Mouse (Mus musculus) v-Abl transformed pro-B cells (cell line): ENCODE measurements around the gene Hivep1.

ENCODE experiments used
- in situ Hi-C, 2 experiments: fragments of 400-800 bp; cut with MboI; formaldehyde crosslinking; loops; one replicate each; pipeline ENCODE4 v1.15.1; 2025; ENCODE audit not compliant: unreplicated experiment in 2 of 2

The Hivep1 gene

DNA sequence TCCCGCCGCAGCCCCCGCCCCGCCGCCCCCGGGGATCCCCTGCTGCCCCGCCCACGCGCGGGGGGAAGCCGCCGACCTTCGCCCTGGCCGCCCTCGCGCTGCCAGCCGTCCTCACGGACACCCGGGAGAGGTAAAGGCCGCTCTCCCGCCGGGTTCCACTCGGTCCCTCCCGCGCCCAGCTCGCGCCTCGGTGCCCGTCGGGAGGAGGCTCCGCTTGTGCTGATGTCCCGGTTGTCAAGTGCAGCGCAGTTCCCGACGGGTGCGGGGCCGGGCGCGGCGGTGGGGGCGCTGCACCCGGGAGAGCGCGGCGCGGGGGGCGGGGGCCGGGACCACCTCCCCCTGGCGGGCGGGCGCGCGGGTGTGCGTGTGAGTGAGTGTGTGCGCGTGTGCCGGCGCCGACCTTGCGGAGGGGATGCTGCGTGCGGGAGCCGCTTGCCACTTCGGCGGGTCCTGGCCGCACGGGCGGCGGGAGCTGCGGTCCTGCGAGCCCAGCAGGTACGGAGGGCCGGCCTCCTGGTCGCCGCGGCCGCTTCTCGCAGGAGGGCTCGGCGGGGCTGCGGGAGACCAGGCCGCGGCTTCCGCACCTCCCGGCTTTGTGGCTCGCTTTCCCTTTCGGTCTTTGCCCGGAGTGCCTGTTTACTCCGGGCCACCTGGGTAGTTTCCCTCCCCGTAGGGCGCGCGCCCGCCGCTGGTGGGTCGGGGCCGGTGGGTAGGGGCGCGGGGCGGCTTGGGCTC lies at the start of gene Hivep1:
Gene Hivep1 (plus strand): TSS at position 61 of the 735 bp plus-strand sequence.
- in situ Hi-C loops, result no loop called here

DNA sequence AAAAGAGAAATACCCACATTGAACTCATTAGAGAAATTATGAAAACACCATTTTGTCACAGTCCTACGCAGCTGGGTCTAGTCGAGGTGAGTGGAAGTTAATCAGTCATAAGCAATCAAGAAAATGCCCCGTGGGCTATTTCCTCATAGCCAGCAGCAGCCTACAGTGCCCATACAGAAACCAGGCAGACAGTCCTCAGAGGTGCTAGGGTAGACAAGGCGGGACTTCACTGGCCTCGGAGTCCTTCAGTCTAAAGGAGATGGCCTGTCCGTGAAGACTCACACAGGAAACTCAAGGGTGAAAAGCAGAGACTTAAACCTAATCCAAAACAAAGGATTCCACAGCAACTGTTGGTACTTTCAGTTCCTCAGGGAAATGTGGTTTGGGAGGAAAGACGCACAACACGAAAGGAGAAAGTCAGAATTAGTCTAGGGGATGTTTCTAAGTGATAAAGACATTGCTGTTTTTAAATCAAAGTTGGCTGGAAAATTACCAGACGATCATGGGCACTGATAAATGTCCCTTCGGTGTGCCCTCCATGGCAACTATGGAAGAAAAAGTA lies 36.3 kb upstream of the Hivep1 start:
- in situ Hi-C loops, result no loop called here

DNA sequence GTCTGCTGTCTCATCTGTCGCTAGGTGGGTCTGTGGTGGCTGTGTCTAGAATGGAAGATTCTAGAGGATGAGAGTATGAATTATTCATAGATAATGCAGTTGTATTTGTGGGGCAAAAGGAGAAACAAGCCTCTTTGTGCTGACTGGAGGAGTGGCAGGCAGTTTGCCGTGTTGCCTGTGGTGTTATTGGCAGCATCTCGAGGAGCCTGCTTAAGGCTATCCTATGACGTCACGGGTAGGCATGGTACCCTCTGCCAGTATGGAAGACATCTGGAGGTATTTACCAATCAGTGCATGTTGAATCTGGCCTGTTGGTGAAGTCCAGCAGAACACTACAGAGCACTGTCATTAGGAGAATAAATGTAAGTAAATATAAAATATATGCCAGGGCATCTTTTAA lies 35.6 kb upstream of the Hivep1 start:
- in situ Hi-C loops, result no loop called here

DNA sequence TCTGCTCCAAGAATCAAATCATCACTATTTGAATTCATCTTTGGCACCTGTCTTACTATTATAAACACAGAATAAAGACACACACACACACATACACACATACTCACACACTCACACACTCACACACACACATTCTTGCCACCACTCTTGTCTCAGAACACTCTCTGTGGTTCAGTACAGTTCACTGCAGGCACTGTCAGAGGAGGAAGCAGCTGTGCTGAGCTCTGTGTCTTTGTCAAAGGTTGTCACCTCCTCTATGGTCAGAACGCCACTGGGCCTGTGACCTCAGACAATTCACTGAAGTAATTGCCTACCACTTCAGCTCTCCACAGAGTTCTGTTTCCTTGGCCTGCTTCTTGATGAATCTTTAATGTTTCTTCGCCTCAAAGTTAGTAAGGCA lies 33.5 kb upstream of the Hivep1 start:
- in situ Hi-C loops, result no loop called here

DNA sequence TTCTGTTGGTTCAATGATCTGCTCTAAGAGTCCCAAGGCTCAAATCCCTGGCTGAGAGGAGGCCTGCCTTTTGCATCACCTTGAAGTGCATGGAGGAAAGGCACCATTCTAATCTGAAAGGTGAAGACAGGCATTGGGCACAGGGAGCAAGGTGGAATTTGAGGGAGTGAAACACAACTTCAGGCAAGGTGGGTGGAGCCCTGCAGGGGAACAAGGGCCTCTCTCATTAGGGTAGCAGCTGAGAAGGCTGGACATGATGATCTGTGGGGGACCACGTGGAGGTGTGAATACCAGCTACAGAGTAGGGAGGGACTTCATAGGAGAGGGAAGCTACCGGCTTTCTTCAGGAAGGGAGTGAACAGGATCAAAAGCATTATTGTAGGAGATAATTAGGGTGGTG lies 10.6 kb upstream of the Hivep1 start:
- in situ Hi-C loops, result loop anchor here in 1 of 2 experiments (10.0 kb wide), 1 partner anchor 204 kb away; no protein-coding TSS in a partner anchor

DNA sequence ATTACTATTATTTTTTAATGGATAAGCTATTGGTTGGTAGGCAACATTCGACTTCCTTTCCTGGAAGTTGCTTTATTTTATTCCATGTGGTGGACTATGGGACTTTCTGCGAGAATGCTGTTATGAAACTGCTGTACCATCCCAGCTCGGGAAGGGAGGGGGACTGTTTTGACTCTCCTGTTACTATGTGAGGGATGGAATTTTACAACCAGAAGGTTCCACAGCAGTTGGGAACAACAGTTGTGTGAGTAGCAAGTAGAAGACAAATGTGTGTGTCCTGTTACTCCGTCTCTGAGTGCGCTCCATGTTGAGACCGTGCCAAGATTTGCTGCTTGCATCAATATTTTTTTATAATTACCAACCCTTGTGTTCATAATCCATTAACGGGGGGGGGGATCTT lies 8.4 kb upstream of the Hivep1 start:
- in situ Hi-C loops, result loop anchor here in 1 of 2 experiments (10.0 kb wide), 1 partner anchor 201 kb away; no protein-coding TSS in a partner anchor

DNA sequence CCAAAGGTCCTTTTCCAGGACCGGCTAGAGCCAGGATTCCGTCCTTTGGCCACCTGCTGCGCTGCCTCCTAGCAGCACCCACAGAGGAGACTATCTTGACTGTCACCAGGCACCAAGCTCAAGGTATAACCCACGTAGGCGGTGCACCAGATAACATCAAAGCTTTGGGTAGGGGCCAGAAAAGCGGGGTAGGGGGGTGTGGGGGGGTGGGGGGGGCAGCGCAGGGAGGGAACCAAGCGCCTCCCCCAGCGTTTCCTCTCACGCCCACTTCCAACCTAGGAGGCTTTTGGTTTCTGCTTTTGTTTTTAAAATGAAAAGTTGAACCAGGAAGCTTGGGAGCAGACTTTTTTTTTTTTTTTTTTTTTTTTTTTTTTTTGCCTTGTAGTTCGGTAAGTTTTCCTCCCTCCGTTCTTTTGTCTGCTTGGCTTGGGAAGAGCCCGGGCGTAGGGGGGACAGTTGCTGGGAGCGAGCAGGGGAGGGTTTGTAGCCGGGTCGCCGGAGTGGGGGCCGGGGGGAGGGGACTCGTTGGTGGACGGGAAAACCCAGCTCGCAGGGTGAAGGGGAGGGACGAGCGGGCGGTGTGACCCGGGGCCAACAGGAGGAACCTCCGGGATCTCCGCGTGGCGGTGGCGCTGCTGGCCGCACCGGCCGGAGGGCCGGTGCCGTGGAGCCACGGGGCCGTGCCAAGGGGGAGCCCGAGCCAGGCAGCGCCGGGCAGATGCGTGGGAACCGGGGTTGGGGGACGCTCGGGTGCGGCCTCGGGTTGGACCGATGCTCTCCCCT lies 2.6 kb upstream of the Hivep1 start:
- in situ Hi-C loops, result loop anchor here in 1 of 2 experiments (10.0 kb wide), 1 partner anchor 196 kb away; no protein-coding TSS in a partner anchor

DNA sequence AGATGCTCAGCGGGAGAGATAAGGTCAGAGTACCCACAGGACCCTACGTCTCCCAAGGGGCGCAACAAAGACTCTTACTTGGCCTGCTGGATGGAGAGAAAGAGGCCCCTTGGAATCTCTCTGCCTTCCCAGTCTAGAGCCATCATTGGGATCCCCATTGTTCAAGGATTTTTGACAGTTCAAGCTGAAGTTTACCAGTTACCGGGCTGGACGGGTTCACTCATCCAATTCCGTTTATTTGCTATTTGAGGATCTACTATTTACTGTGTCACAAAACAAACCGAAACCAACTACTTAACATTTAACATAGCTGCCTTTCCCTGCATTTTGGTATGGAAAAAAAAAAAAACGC lies 2.1 kb upstream of the Hivep1 start:
- in situ Hi-C loops, result loop anchor here in 1 of 2 experiments (10.0 kb wide), 1 partner anchor 195 kb away; no protein-coding TSS in a partner anchor

DNA sequence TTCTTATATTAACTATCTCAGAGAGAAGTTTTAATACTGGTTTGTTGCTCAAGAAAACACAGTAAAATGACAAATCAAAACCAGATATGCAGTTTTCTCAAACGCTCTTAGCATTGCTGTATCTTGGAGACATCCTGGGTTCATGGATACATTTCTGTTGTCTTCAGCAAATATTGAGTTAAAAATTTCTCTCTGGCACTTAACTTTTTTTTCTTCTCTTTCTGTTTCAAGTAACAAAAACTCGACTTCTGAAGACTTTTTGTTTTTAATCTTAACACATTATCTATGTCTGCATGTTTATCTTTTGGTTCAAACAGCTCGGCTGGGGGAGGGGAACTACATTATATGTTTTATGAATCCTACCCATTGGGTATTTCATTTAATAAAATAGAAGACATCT lies 1.7 kb upstream of the Hivep1 start:
- in situ Hi-C loops, result no loop called here

DNA sequence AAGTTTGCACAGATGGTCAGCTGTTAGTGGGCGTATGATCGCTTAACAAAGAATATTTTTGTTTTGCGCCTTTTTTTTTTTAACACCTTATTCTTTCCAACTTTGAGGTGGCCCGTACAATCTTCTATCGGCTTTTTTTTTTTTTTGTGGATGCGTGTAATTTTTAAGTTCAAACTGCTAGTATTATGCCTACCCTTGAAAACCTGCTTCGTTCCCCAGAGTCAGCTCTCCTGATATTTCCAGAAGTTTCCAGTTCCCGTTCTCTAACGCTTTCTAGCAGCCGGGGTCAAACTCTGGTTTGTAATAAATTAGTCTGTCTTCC lies 980 bp upstream of the Hivep1 start:
- in situ Hi-C loops, result no loop called here

DNA sequence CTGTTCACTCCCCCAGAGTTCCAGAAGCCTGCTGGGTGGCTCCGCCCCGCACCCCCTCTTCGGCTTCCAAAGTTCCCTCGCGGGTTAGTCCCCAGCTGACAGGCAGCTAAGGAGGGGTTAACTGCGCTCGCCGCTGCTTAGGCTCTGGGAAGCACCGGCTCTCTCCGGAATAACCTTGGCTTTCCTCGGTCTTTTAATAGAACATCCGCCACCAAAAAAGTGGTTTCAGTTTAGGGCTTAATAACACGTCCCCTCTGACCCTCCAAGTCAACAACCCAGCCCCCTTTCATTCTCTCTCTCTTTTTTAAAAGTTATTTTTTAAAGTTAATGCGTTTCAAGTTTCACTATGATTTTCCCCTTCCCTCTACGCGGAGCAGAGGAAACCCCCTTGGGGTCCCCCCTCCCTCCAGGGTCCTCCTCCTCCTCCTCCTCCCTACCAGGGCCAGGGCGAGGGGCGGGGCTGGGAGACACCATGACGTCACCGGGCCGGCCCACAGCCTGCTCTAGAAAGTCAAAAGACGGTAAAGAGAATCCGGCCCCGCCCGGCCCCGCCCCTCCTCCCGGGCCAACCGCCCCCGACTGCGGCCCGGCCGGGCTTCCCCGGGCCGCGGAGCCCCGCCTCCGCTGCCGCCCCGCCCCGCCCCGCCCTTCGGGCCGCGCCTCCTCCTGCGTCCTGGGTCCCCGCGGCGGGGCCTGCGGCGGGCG lies 467 bp upstream of the Hivep1 start:
- in situ Hi-C loops, result no loop called here

DNA sequence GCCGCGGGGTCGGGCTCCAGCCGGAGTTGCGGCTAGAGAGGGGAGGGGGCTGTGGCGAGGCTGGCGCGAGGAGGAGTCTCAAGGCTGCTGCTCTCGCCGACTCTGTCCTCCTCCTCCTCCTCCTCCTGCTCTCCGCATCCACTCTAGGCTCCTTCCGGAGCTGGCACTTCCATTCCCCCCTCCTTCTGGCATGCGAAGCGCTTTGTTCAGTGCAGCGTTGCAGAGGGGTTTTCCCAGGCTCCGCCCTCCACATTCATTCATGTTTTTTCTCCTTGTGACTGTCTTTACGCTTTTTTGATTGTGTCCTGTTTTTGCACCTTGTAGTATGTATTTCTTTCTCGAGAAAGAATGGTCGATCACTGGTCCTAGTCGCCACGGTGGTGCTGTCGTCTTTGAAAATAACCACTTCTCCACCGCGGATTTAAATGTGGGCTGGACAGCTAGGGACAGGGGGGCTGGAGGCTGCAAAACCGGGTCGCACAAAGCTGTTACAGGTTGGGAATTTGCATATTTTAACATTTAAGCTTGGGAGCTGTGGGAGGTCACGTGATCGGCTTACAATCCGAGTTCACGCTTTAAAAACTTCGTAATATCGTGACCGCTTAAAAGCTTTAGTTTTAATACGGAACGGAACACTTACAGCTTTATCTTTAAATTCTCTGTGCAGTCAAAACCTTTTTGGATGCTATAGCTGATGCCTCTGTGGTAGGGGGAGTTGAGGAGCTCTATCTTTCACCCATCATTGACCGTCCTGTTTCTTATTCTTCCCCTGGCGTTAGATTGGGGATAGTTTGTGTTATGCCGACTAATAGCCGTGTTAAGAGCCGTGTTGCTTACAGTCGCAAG lies 1.1 kb downstream of the Hivep1 start:
- in situ Hi-C loops, result no loop called here

DNA sequence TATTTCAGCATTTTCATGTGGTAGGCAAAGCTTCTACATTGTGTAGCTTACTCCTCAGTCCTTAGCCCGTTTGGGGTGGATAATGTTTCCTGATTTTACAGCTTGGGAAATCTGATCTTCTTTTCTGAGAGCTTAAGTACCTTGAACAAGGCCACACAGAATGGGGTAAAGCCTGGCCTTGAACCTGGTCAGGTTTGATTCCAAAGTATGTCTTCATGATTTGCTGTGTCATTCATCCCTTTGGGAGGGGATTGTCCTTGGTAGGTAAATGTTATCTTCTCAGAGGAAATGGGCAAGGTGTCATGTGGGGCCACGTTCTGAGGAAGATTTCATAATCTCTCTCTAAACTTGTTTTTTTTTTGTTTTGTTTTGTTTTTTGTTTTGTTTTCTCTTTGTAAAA lies 1.8 kb downstream of the Hivep1 start:
- in situ Hi-C loops, result no loop called here

DNA sequence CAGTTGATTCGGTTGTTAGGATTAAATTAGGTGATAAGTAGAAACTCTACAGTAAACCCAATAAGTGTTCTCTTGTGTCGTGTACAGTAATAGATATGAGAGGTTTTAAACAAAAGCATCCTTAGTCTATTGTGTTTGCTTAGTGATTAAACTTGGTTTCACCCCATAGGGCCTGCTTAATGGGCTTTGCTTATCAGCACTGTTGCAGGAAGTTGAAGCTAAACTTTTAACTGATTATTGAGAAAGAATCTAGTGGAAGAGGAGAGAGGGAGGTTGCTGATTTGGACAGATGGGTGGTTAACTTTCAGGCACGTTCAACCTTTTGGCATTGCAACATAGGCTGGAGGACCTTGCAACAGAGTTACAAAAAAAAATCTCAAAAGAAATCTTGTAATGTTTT lies 2.3 kb downstream of the Hivep1 start:
- in situ Hi-C loops, result no loop called here

DNA sequence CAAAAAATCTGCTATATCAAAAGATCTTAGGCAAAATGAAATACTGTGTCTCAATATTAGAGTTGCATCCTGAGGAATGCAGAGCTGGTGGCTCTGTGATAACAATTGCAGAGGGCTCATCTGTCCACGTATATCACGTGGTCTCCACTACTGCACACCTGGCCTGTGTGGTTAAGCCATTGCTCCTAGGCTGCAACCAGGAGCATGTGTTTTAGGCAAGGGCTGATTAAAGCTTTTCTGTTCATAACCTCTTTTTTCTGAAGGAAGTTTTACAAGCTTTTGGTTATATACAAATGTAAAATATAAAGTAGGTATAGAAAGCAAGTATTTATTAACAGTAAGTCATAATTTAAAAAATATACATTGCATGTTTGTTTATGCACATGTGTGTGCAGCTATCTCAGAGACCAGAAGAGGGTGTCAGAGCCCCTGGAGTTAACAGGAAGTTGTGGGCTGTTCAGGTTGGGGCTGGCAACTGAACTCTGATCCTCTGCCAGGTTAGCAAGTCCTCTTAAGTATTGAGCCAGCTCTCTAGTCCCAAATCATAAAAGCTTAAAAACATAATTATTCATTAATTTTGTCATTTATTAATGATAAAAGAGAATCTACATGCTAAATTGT lies 5.0 kb downstream of the Hivep1 start:
- in situ Hi-C loops, result no loop called here

DNA sequence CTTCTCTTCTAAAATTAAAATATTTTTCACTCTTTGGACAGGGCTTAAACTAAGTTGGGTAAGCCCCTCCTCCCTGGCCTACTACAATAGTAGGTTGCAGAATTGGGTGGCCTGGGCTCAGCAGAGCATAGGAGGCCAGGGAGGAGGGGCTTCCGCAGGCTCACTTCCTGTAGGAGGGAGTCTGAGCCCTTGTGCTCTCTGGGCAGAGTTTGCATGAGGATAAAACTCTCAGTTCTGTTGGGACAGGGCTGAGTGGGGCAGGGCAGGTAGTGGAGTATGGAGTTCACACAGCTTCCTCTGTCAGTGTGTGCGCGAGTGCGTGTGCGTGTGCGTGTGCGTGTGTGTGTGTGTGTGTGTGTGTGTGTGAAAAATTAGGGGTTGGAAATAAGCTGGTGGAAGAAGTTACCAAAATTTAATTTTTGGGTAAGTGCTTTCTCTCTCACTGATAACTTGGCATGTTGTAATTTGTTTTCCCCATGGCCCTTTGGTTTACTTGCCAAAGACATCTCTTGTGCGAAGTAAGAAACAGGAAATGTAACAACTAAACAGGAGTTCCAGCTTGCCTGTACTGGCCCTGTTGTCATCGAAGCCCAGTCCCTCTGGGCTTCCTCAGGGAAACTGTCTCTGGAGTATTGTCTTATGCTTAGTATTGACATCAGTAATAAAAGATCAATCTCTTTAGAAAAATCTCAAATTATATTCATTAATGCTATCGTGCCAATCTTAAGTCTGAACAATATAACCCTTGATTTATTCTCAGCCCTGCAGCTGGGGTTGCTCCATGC lies 9.2 kb downstream of the Hivep1 start:
- in situ Hi-C loops, result no loop called here

DNA sequence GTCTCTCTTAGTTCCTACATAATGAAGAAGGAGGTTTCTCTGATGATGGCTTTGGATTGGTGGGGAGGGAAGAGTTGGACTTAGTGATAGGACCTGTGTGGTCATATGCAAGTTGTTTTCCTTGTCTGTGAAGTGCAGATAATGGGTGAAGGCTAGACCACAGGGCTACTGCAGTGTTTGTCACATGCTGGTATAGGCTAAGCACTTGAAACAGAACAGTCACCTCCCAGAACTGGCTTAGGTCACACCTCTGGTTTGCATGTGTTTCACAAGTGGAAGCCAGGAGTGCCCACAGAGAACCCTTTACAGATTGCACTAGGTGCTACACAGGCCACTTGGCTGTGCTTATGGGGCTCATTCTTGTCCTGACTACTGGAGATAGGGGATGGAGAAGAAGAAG lies 12.4 kb downstream of the Hivep1 start:
- in situ Hi-C loops, result no loop called here

DNA sequence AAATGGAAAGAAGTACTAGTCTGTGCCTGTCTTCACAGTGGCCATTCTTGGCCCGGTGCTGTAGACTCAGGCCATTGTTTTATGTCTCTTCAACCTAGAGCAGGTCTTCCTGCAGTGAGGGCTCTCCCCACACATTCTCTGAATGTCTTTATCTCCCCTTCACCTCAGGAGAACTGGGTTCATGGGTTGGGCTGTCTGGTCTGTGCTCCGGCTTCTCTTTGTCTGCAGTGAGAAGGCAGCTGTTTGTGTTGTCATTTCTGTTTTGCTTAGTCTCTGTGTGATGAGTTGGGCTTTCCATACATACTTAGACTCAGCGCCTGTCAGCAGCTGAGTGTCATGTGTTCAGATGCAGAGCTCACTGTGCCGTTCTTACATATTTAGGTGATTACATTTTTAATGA lies 18.4 kb downstream of the Hivep1 start:
- in situ Hi-C loops, result no loop called here

DNA sequence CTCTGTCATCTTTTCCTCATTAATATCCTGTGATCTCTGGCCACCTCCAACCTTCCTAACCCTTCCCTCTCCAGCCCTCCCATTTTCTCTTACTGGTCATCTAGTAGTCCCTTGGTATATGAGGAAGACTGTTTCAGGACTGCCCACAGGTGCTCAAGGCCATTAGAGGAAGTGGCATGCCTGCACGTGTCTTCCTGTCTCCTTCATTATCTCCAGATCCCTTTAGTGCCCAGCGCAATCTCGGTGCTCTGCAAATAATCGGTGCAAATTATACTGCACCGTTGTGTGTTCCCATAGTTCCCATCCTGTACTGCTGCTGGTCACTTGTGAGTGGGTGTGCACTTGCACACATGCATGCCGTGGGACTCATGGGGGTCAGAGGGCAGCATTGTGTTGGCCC lies 19.2 kb downstream of the Hivep1 start:
- in situ Hi-C loops, result no loop called here
